ENCODE assay signal across 8 mouse cellular contexts in genomic region chr4:106840651-106841145, GRCm38 (mm10). TPM values are rescaled to one million over a fixed set of nuclear protein-coding genes. Genes with fewer than 3 reads are reported as not detected.
DNase-seq lines count a peak whose midpoint lies in the region; ATAC-seq and TF ChIP-seq lines count a peak whose summit lies in the region.

No protein-coding gene starts in this region.

- H3K36me3 ChIP-seq in kidney, adult 2 months (ENCODE audit: control insufficient read depth, insufficient read depth, low read length), result no peaks in the 10 kb centered on the region
- no peaks in the 10 kb centered on the region for H3K36me3 ChIP-seq in hindbrain, embryonic 11.5 days (ENCODE audit: control insufficient read depth, insufficient read depth, low read length)
- H3K36me3 ChIP-seq in midbrain, embryonic 13.5 days, result no peaks in the 10 kb centered on the region

- no peaks in the 10 kb centered on the region for H3K27me3 ChIP-seq in kidney, adult 2 months (replicated peaks; ENCODE audit: control insufficient read depth, insufficient read depth, low read length)
- H3K27me3 ChIP-seq in hindbrain, embryonic 11.5 days (ENCODE audit: control insufficient read depth, insufficient read depth, low read length), result no peaks in the 10 kb centered on the region; the same call in 1 of the 2 replicates
- H3K27me3 ChIP-seq in midbrain, embryonic 13.5 days, result 0 out of 2 replicates have a peak, but pooled peaks cover 3% of the 10 kb centered on the region

- TF ChIP-seq POLR2A in kidney, adult 2 months (IDR thresholded peaks at IDR 0.05; ENCODE audit: low read depth, low read length), result no peak
- TF ChIP-seq POLR2A in bone marrow, adult 2 months (IDR thresholded peaks at IDR 0.05; ENCODE audit: borderline replicate concordance, control insufficient read depth, low read depth, low read length), result no peak

- H3K27ac ChIP-seq in kidney, adult 2 months (ENCODE audit: insufficient read depth, low read depth, low read length), result peak overlapping the region; percentile 94
- H3K27ac ChIP-seq in bone marrow, adult 2 months (ENCODE audit: control insufficient read depth, insufficient read depth, low read depth, low read length, poor library complexity), result no peak overlapping the region
- H3K27ac ChIP-seq in hindbrain, embryonic 11.5 days (ENCODE audit: low read depth, low read length), result peak overlapping the region; percentile 99
- peak overlapping the region; percentile 99 for H3K27ac ChIP-seq in midbrain, embryonic 13.5 days

- peaks cover 6% of the 10 kb centered on the region; the same call in 1 of the 2 replicates for H3K4me1 ChIP-seq in kidney, adult 2 months (ENCODE audit: control insufficient read depth, insufficient read depth, low read length)
- H3K4me1 ChIP-seq in bone marrow, adult 2 months (ENCODE audit: control insufficient read depth, insufficient read depth, low read length), result no peaks in the 10 kb centered on the region
- H3K4me1 ChIP-seq in hindbrain, embryonic 11.5 days (replicated peaks; ENCODE audit: control insufficient read depth, insufficient read depth, low read length), result peaks cover 25% of the 10 kb centered on the region
- peaks cover 62% of the 10 kb centered on the region for H3K4me1 ChIP-seq in midbrain, embryonic 13.5 days (replicated peaks)

- no peak for ATAC-seq in hindbrain, embryonic 11.5 days (ENCODE audit: low FRiP score)
- ATAC-seq in midbrain, embryonic 13.5 days, result no peak

- no peak for TF ChIP-seq CTCF in kidney, adult 2 months (conservative IDR thresholded peaks at IDR 0.05; ENCODE audit: insufficient read depth, insufficient read length, low read depth, low read length)
- no peak for TF ChIP-seq CTCF in bone marrow, adult 2 months (IDR thresholded peaks at IDR 0.05; ENCODE audit: control insufficient read depth, insufficient read depth, low read length)

- no peaks in the 10 kb centered on the region for H3K9me3 ChIP-seq in hindbrain, embryonic 11.5 days (ENCODE audit: control insufficient read depth, low read length)
- no peaks in the 10 kb centered on the region for H3K9me3 ChIP-seq in midbrain, embryonic 13.5 days

- H3K4me3 ChIP-seq in kidney, adult 2 months (ENCODE audit: insufficient read depth, low read depth, low read length), result peak overlapping the region; percentile 85; the same call in 1 of the 2 replicates
- peak overlapping the region; percentile 68 for H3K4me3 ChIP-seq in bone marrow, adult 2 months (replicated peaks; ENCODE audit: control insufficient read depth, low read depth, low read length)
- H3K4me3 ChIP-seq in hindbrain, embryonic 11.5 days (ENCODE audit: low read depth, low read length), result peak overlapping the region; percentile 52
- peak overlapping the region; percentile 52 for H3K4me3 ChIP-seq in midbrain, embryonic 13.5 days (replicated peaks)

- H3K9ac ChIP-seq in hindbrain, embryonic 11.5 days (ENCODE audit: low read depth, low read length), result peak overlapping the region; percentile 69
- peak overlapping the region; percentile 69 for H3K9ac ChIP-seq in midbrain, embryonic 13.5 days (replicated peaks)

- DNase-seq in kidney, adult 2 months, result no peak
- no peak for DNase-seq in kidney, adult 18-20 months
- DNase-seq in hindbrain, embryonic 11.5 days (ENCODE audit: low spot score), result no peak
- DNase-seq in layer of hippocampus, postnatal 36 days, result no peak
- no peak for DNase-seq in layer of hippocampus, adult 9-10 months (ENCODE audit: low spot score)
- no peak for DNase-seq in adrenal gland, postnatal 10 days

- WGBS in kidney, adult 2 months, result 53% methylated on average over 6 of the region's 6 CpGs
- 59% methylated on average over 6 of the region's 6 CpGs for WGBS in bone marrow, adult 2 months
- WGBS in hindbrain, embryonic 11.5 days, result 14% methylated on average over 6 of the region's 6 CpGs
- WGBS in midbrain, embryonic 13.5 days, result 2% methylated on average over 6 of the region's 6 CpGs

- peak overlapping the region; percentile 88 for H3K4me2 ChIP-seq in hindbrain, embryonic 11.5 days (replicated peaks; ENCODE audit: low read depth, low read length)
- H3K4me2 ChIP-seq in midbrain, embryonic 13.5 days (replicated peaks), result peak overlapping the region; percentile 99

RNA-seq across cellular contexts. Expression of gene Acot11, which starts 35.9 kb away (rescaled TPM):
- polyA plus RNA-seq in kidney, adult 2 months (2012; rRNA removed), result 18.2 and 20.2 TPM in 2 replicates
- polyA plus RNA-seq in bone marrow, adult 2 months (2011; ENCODE audit: insufficient read depth, insufficient read length, low replicate concordance, missing spikeins), result 1.7 and 4.4 TPM in 2 replicates
- 1.4 and 1.7 TPM in 2 replicates for polyA plus RNA-seq in hindbrain, embryonic 11.5 days (2014; fragmentation: Nextera tagmentation; extraction: Ambion mirVana)
- polyA plus RNA-seq in midbrain, embryonic 13.5 days (2015; fragmentation: Nextera tagmentation; extraction: Ambion mirVana), result 1.00 and 1.4 TPM in 2 replicates
- total RNA-seq in layer of hippocampus, postnatal 36 days (2021), result 10 to 100 TPM; 50.8 to 52.0 TPM
- total RNA-seq in adrenal gland, postnatal 10 days (2021), result 10 to 100 TPM; 35.1 to 37.9 TPM
